Mouse (Mus musculus) stomach, postnatal 0 days (tissue): ENCODE data around the gene Dync1li1.

Experiments
- CTCF ChIP-seq: IDR thresholded peaks from 2 replicates; pipeline ENCODE4 v1.5.1; 2016; ENCODE audit warnings: antibody characterized with exemption, low read depth, mild to moderate bottlenecking, moderate library complexity
- EP300 ChIP-seq: optimal IDR thresholded peaks from 2 replicates; pipeline ENCODE3; 2016; ENCODE audit warnings: antibody characterized with exemption

- no peak for TF ChIP-seq CTCF
- TF ChIP-seq EP300 = no peak
Measured at GRCm38 (mm10) chr9:114660983-114661382, 27.6 kb upstream of the Dync1li1 start.
